Mouse (Mus musculus) stomach, embryonic 16.5 days (tissue): ENCODE measurements around the gene Ddx3x. TPM values are rescaled to one million over a fixed set of nuclear protein-coding genes. Genes with fewer than 3 reads are reported as not detected.

ENCODE experiments used
- ATAC-seq: fragments of 200-750 bp; cut with Nextera tagmentation; 2 replicates; pipeline ENCODE4 v1.8.0; 2017; ENCODE audit warnings: moderate number of reproducible peaks, moderate TSS enrichment; ENCODE audit not compliant: insufficient read depth, low FRiP score
- H3K27ac ChIP-seq: fragments of 300-500 bp; sonication (generic); 2 replicates; pipeline ENCODE4 v1.5.1; 2014; ENCODE audit warnings: low read length
- H3K27me3 ChIP-seq: fragments of 300-500 bp; sonication (generic); 2 replicates; pipeline ENCODE4 v1.6.1; 2014; ENCODE audit warnings: low read length, control low read depth, mixed read lengths; ENCODE audit not compliant: control insufficient read depth, insufficient read depth
- H3K36me3 ChIP-seq: fragments of 300-500 bp; sonication (generic); 2 replicates; pipeline ENCODE4 v1.6.1; 2014; ENCODE audit warnings: low read length; ENCODE audit not compliant: control insufficient read depth, insufficient read depth
- H3K4me1 ChIP-seq: fragments of 300-500 bp; sonication (generic); 2 replicates; pipeline ENCODE4 v1.6.1; 2014; ENCODE audit warnings: low read length, control low read depth, mixed read lengths; ENCODE audit not compliant: control insufficient read depth, insufficient read depth
- H3K4me2 ChIP-seq: fragments of 300-500 bp; sonication (generic); 2 replicates; pipeline ENCODE4 v1.6.1; 2014; ENCODE audit warnings: low read depth, low read length, mixed read lengths
- H3K4me3 ChIP-seq: fragments of 300-500 bp; sonication (generic); replicated peaks from 2 replicates; pipeline ENCODE4 v1.5.1; 2014; ENCODE audit warnings: mild to moderate bottlenecking, low read length
- H3K9ac ChIP-seq: fragments of 300-500 bp; sonication (generic); 2 replicates; pipeline ENCODE4 v1.6.1; 2014; ENCODE audit warnings: low read length
- H3K9me3 ChIP-seq: fragments of 300-500 bp; sonication (generic); replicated peaks from 2 replicates; pipeline ENCODE4 v1.6.1; 2016; ENCODE audit warnings: low read length, control low read depth; ENCODE audit not compliant: control insufficient read depth
- WGBS: fragments of 180-500 bp; shearing (Covaris S2); extraction: QIAGEN DNeasy Blood & Tissue Kit; methylation state at CpG from one replicate; pipeline ENCODE4 v1.1.7; 2014; 5-methylcytosine and 5-hydroxymethylcytosine counted together
- polyA plus RNA-seq: library from polyadenylated mRNA; unstranded; fragments of >200 nt; fragmentation: Nextera tagmentation; extraction: Ambion mirVana; gene quantifications from 2 replicates; pipeline ENCODE4 v1.2.1, GENCODE M21; 2015

Ddx3x gene
- polyA plus RNA-seq, 1 experiment from 2014 or later: 117 TPM

DNA sequence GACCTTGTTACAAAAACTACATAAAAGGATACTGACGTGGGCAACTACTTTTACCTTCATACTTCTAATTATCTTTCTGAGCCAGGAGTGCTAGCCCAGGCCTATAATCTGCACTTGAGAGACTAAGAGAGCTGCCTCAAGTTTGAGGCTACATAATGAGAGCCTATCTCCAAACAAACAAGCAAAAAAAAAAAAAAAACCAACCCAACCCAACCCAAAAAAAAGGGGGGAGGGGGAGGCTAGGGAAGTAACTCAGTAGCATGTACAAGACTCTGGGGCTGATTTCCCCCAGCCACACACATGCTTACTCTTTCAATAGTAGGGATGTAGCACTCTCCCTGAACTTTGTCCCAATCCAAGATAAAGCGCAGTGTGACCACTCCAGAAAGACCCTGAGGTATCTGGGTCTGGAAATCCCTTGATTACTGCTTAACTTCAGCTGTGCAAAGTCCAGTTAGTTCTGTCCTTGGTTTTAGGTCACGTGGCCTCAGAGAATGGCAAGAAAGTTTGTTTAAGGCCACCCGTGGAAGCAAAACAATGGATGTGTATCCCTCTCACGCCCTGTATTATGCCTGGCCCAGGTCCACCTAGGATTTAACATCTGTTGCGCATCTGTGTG, 5.1 kb upstream of the Ddx3x start:
- WGBS: 60% methylated on average over 6 of the region's 6 CpGs
- Histone ChIP-seq H3K27me3 (no peaks in the 10 kb centered on the region), H3K9me3 (no peaks in the 10 kb centered on the region), H3K36me3 (no peaks in the 10 kb centered on the region), H3K27ac (no peak overlapping the region), H3K9ac (no peak overlapping the region), H3K4me3 (no peak overlapping the region), H3K4me2 (no peak overlapping the region), H3K4me1 (no peaks in the 10 kb centered on the region)
- no peak for ATAC-seq

DNA sequence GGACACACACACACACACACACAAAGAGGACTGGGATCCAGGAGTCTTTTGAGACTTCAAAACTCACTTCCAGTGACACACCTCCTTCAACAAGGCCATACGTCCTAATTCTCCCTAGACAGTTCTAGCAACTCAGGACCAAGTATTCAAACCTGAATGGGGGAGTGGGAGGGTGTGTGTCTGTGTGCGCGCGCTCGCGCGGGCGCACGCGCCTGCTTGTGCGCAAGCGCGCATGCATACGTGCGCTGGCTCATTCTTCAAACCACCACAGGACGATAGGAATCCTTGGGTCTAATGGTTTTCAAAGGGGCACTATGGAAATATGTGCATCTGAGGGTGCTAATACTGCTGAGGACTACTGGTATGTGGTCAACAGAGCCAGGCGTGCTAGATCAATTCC, 1.8 kb upstream of the Ddx3x start:
- ATAC-seq: no peak
- Histone ChIP-seq H3K4me2 (no peak overlapping the region), H3K9me3 (no peaks in the 10 kb centered on the region), H3K9ac (no peak overlapping the region), H3K4me3 (no peak overlapping the region), H3K27ac (no peak overlapping the region), H3K4me1 (no peaks in the 10 kb centered on the region), H3K27me3 (no peaks in the 10 kb centered on the region), H3K36me3 (no peaks in the 10 kb centered on the region)
- 88% methylated on average over 17 of the region's 17 CpGs for WGBS

DNA sequence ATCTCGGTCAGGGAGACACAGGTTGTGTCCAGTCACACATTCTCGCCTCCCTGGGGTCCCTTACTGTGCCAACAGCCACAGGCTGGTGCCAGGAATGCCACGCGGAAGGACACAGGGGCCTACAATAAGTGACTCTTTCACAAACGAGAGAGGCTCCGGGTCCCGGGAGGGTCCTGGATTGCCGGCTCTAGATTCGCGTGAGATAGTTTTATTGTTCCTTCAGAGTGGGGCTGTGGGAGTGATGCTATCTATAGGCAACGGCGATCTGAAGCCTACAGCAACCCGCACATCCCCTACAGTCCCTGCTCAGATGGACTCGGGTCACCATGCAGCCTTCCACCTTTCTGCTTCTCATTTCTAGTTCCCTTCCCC, 747 bp upstream of the Ddx3x start:
- H3K27me3 ChIP-seq: no peaks in the 10 kb centered on the region
- H3K27ac ChIP-seq: peak overlapping the region; percentile 99
- no peak; the same call in 1 of the 2 replicates for ATAC-seq
- H3K9ac ChIP-seq: peak overlapping the region; percentile 99
- peak overlapping the region; percentile 91 for H3K4me3 ChIP-seq
- no peaks in the 10 kb centered on the region for H3K36me3 ChIP-seq
- 4% methylated on average over 14 of the region's 14 CpGs for WGBS
- no peaks in the 10 kb centered on the region for H3K9me3 ChIP-seq
- no peaks in the 10 kb centered on the region for H3K4me1 ChIP-seq
- H3K4me2 ChIP-seq: peak overlapping the region; percentile 63

DNA sequence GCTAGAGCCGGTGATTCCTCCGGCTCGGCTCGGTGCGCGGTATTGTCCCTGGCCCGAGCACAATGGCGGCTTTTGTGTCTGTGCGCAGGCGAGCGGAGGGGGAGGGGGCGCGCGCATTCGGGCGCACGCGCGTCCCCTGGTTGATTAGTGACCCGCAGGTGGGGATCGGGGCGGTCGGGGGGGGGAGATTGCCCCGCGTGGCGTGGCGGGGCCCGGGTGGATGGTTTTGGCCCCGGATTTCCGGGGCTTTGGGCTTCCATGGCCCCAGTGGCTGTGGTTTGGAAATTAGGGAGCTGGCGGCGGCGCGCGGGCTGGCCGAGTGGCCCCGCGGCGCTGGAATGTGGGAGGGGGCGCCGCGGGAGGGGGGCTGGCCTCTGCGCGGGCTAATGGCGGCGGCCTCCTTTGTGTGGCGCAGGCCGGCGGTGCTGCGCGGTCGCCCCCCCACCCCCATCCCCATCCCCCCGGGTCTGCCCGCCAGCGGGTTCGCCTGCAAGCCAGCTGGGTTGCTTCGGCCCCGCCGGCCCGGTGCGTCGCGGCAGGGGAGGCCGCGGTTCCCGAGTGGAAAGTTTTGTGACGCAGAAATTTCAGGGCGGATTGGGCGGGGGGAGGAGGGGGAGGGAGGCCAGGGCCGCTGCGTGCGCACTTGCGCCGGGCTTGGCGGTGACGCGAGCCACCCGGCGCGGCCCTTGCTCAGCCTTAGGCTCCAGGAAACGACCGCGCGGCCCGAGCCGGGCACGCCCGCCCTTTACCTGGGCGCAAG, 739 bp downstream of the Ddx3x start:
- WGBS: under 1% methylated on average over 72 of the region's 89 CpGs
- Histone ChIP-seq H3K36me3 (no peaks in the 10 kb centered on the region), H3K4me2 (peak overlapping the region; percentile 63), H3K27ac (peak overlapping the region; percentile 99), H3K4me1 (no peaks in the 10 kb centered on the region), H3K9me3 (no peaks in the 10 kb centered on the region), H3K27me3 (no peaks in the 10 kb centered on the region), H3K4me3 (peak overlapping the region; percentile 91), H3K9ac (peak overlapping the region; percentile 99)
- ATAC-seq: peak; percentile 72

DNA sequence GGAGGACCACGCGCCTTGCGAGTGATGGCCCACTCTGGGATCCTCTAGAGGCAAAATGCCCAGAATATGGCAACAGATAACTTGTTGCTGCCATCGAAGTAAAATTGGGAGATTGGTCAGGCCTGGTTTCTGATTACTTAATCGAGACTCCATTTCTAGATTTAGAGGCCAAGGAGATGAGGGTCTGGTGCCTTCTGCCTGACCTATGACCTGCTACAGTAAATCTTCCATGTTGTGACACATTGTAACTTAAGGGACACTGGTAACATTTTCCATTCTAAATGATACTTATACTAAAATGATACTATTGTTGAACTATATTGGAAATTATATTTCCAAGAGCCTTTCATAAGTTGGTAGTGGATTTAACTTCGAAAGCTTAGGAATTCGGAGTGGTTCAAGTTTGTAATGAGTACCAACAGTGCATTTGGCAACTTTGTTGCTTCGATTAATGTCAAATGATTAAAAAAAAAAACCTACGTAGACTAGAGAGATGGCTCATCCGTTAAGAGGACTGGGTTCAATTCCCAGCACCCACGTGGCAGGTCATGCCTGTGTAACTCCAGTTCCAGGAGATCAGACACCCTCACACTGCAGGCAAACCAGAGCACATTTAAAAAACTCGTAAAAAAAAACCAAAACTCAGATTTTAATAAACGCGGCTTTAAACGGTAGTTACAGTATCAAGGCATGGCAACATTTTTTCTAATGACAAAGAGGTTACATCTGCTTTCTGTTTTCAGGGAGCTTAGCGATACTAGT, 1.5 kb downstream of the Ddx3x start:
- H3K4me3 ChIP-seq: peak overlapping the region; percentile 91
- H3K27ac ChIP-seq: peak overlapping the region; percentile 99
- H3K9ac ChIP-seq: peak overlapping the region; percentile 99
- no peak for ATAC-seq
- peaks cover 3% of the 10 kb centered on the region; the same call in 1 of the 2 replicates for H3K36me3 ChIP-seq
- peak overlapping the region; percentile 63 for H3K4me2 ChIP-seq
- H3K4me1 ChIP-seq: no peaks in the 10 kb centered on the region
- no peaks in the 10 kb centered on the region for H3K27me3 ChIP-seq
- H3K9me3 ChIP-seq: no peaks in the 10 kb centered on the region
- WGBS: 11% methylated on average over 16 of the region's 16 CpGs

DNA sequence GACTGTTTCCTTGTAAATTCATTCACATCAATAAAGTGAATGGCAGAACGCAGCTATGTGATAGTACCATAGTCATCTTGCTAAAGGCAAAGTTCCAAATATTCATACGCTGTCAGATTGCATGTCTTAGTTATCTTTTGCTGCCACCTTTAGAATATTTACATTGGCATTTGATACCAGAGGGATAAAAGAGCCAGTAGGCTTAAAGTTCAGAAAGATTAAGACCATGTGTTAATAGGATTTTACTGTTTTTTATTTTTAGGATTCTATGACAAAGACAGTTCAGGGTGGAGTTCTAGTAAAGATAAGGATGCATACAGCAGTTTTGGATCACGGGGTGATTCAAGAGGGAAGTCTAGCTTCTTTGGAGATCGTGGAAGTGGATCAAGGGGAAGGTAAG, 5.0 kb downstream of the Ddx3x start:
- 68% methylated on average over 4 of the region's 4 CpGs for WGBS
- Histone ChIP-seq H3K27ac (no peak overlapping the region), H3K36me3 (peaks cover 9% of the 10 kb centered on the region; the same call in 1 of the 2 replicates), H3K4me3 (no peak overlapping the region), H3K27me3 (no peaks in the 10 kb centered on the region), H3K4me1 (no peaks in the 10 kb centered on the region), H3K9me3 (no peaks in the 10 kb centered on the region), H3K4me2 (no peak overlapping the region), H3K9ac (no peak overlapping the region)
- no peak for ATAC-seq

DNA sequence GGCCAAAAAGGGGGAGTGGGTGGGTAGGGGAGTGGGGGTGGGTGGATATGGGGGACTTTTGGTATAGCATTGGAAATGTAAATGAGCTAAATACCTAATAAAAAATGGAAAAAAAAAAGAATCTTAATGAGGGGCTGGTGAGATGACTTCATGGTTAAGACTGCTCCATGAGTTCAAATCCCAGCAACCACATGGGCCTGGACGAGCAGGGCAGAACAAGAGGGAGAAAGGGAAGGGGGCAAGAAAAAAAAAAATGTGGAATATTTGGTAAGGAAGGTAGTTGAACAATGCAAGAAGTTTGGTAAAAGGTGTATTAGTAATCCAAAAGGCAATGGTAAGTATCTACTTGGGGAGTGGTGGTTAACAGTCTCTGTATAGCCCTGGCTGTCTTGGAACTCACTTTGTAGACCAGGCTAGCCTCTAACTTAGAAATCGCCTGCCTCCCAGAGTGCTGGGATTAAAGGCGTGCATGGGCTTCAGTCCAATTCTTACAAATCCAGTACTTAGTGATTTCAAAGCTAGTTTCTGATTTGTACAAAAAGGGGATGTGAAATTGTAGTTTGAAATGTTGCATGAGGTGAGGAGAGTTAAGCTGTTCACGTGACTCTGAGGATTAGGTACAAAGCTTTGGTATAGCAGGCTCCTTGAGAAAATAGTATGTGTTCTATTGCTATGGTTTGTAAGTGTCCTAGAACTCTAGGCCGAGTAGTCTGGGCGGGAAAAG, 13.9 kb downstream of the Ddx3x start:
- Histone ChIP-seq H3K4me3 (no peak overlapping the region), H3K9me3 (no peaks in the 10 kb centered on the region), H3K27ac (no peak overlapping the region), H3K9ac (no peak overlapping the region), H3K36me3 (peaks cover 5% of the 10 kb centered on the region; the same call in 1 of the 2 replicates), H3K4me1 (no peaks in the 10 kb centered on the region), H3K27me3 (no peaks in the 10 kb centered on the region), H3K4me2 (no peak overlapping the region)
- 41% methylated on average over 6 of the region's 6 CpGs for WGBS
- no peak for ATAC-seq

DNA sequence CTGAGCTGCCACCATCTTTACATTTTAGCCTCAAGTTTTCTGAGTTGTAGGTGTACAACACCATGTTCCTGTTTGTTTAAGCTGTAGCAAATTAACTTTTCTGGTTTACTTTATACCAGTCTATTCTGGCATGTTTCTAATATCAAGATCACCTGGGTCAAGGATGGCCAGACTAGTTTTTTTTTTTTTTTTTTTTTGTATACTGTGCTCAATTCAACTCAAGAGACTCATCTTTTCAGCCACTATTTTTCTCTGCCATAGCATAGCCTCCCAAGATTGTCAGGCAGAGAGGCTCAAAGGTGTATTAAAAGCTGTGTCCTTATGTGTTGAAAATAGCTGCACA, 14.4 kb downstream of the Ddx3x start:
- Histone ChIP-seq H3K9me3 (no peaks in the 10 kb centered on the region), H3K9ac (no peak overlapping the region), H3K4me1 (no peaks in the 10 kb centered on the region), H3K27ac (no peak overlapping the region), H3K4me3 (no peak overlapping the region), H3K4me2 (no peak overlapping the region), H3K36me3 (peaks cover 2% of the 10 kb centered on the region; the same call in 1 of the 2 replicates), H3K27me3 (no peaks in the 10 kb centered on the region)
- no peak for ATAC-seq
